Mouse (Mus musculus): ENCODE measurements around the gene Surf4.
"Not testable (repeated sequence)": the region's sequence is repeated elsewhere in the genome, so short reads cannot be mapped to it uniquely, and the experiment has no call there.

The Surf4 gene

GRCm38 (mm10) chr2:26901834-26902400 lies 31.8 kb downstream of the Surf4 start:
- no peak for DNase-seq

GRCm38 (mm10) chr2:26900731-26901130 lies 33.0 kb downstream of the Surf4 start:
- DNase-seq, result no peak

- no peak for DNase-seq
Observed at GRCm38 (mm10) chr2:26895898-26896297, 37.8 kb downstream of the Surf4 start.

- not testable (repeated sequence) for DNase-seq
Observed at GRCm38 (mm10) chr2:26886170-26886569, 47.6 kb downstream of the Surf4 start.

- not testable (repeated sequence) for DNase-seq
Observed at GRCm38 (mm10) chr2:26885541-26885940, 48.2 kb downstream of the Surf4 start.

- DNase-seq, result no peak
Observed at GRCm38 (mm10) chr2:26878571-26878970, 55.2 kb downstream of the Surf4 start.

GRCm38 (mm10) chr2:26870666-26871065 lies 63.1 kb downstream of the Surf4 start:
- DNase-seq, result no peak
